Mouse (Mus musculus) spleen, postnatal 10 days (tissue): Measurements from ENCODE around the gene Mrtfa.

Source experiments
- DNase-seq, 2 experiments: peaks; one replicate each; pipeline ENCODE4 v3.0.0; 2021 to 2022; ENCODE audit warnings: low spot score in 2 of 2

Gene Mrtfa

GRCm38 (mm10) chr15:81102274-81102879, 88.2 kb downstream of the Mrtfa start:
- DNase-seq = no peak

- DNase-seq = no peak
These were observed 89.2 kb downstream of the Mrtfa start for GRCm38 (mm10) chr15:81101316-81101715.

- no peak for DNase-seq
These were observed 91.3 kb downstream of the Mrtfa start for GRCm38 (mm10) chr15:81099269-81099668.

GRCm38 (mm10) chr15:81098689-81099088, 91.9 kb downstream of the Mrtfa start:
- DNase-seq = no peak

GRCm38 (mm10) chr15:81097896-81098295, 92.7 kb downstream of the Mrtfa start:
- DNase-seq = no peak

GRCm38 (mm10) chr15:81097456-81097855, 93.1 kb downstream of the Mrtfa start:
- peak in 1 of 2 experiments; percentile 31 for DNase-seq

GRCm38 (mm10) chr15:81096329-81097055, 94.1 kb downstream of the Mrtfa start:
- DNase-seq = no peak

GRCm38 (mm10) chr15:81093032-81093431, 97.5 kb downstream of the Mrtfa start:
- DNase-seq = no peak

- no peak for DNase-seq
These were observed 98.8 kb downstream of the Mrtfa start for GRCm38 (mm10) chr15:81091718-81092117.

GRCm38 (mm10) chr15:81087529-81087928, 103.0 kb downstream of the Mrtfa start:
- DNase-seq = no peak

GRCm38 (mm10) chr15:81086644-81087480, 103.7 kb downstream of the Mrtfa start:
- DNase-seq = no peak

- no peak for DNase-seq
These were observed 106.7 kb downstream of the Mrtfa start for GRCm38 (mm10) chr15:81083826-81084225.

- no peak for DNase-seq
These were observed 107.3 kb downstream of the Mrtfa start for GRCm38 (mm10) chr15:81083281-81083680.

- DNase-seq = no peak
These were observed 109.3 kb downstream of the Mrtfa start for GRCm38 (mm10) chr15:81081216-81081615.

- DNase-seq = no peak
These were observed 110.2 kb downstream of the Mrtfa start for GRCm38 (mm10) chr15:81080405-81080804.

- no peak for DNase-seq
These were observed 111.3 kb downstream of the Mrtfa start for GRCm38 (mm10) chr15:81079255-81079654.

GRCm38 (mm10) chr15:81077551-81077950, 113.0 kb downstream of the Mrtfa start:
- peak in 1 of 2 experiments; percentile 51 for DNase-seq

- no peak for DNase-seq
These were observed 116.0 kb downstream of the Mrtfa start for GRCm38 (mm10) chr15:81074543-81074942.

GRCm38 (mm10) chr15:81073751-81074150, 116.8 kb downstream of the Mrtfa start:
- DNase-seq = no peak

- peak in 1 of 2 experiments; percentile 56 for DNase-seq
These were observed 117.8 kb downstream of the Mrtfa start for GRCm38 (mm10) chr15:81072748-81073147.

GRCm38 (mm10) chr15:81070470-81070869, 120.1 kb downstream of the Mrtfa start:
- DNase-seq = no peak

GRCm38 (mm10) chr15:81068641-81069381, 121.7 kb downstream of the Mrtfa start:
- no peak for DNase-seq
